Mouse (Mus musculus) bone marrow, adult 2 months (tissue): ENCODE measurements around the gene Zfp638.

Experiments
- CTCF ChIP-seq: fragments of 200-500 bp; IDR thresholded peaks from 2 replicates; pipeline ENCODE4 v1.5.1; 2011; ENCODE audit warnings: low read length, control low read depth; ENCODE audit not compliant: control insufficient read depth, insufficient read depth
- POLR2A ChIP-seq: fragments of 200-500 bp; IDR thresholded peaks from 2 replicates; pipeline ENCODE4 v1.6.1; 2011; ENCODE audit warnings: low read depth, mild to moderate bottlenecking, control low read depth, low read length, borderline replicate concordance; ENCODE audit not compliant: control insufficient read depth

GRCm38 (mm10) chr6:83831606-83832123, 35.2 kb upstream of the Zfp638 start, which contains the start of gene Paip2b:
- peak; percentile 92; the same call in 1 of the 2 replicates for TF ChIP-seq POLR2A
- TF ChIP-seq CTCF: no peak; the same call in 1 of the 2 replicates
